Mouse (Mus musculus) MEL (cell line): ENCODE results near the gene Rbm45. TPM values are rescaled to one million over a fixed set of nuclear protein-coding genes. Genes with fewer than 3 reads are reported as not detected.

Source experiments
- DNase-seq: peaks from one replicate; pipeline ENCODE4 v3.0.0; 2011; ENCODE audit warnings: low read depth, low spot score
- H3K27ac ChIP-seq: 2 replicates; pipeline ENCODE4 v1.5.1; 2012; ENCODE audit warnings: low read depth, mild to moderate bottlenecking, control low read depth, low read length, moderate library complexity; ENCODE audit not compliant: control insufficient read depth
- H3K27me3 ChIP-seq, 2 experiments: fragments of 150-350 bp in 1 of 2; sonication (generic) in 1 of 2; 2 replicates each; pipeline ENCODE4 v1.6.1; 2012; ENCODE audit warnings: low read length in 2 of 2, mild to moderate bottlenecking in 2 of 2, improper control_type of control experiment in 1 of 2, moderate library complexity in 1 of 2; ENCODE audit not compliant: insufficient read depth in 2 of 2, control insufficient read depth in 1 of 2
- H3K36me3 ChIP-seq, 2 experiments: 2 replicates each; pipeline ENCODE4 v1.6.1; 2012 to 2014; ENCODE audit warnings: low read length in 2 of 2, improper control_type of control experiment in 1 of 2, inconsistent platforms in 1 of 2, mild to moderate bottlenecking in 1 of 2; ENCODE audit not compliant: insufficient read depth in 2 of 2, control insufficient read depth in 1 of 2
- H3K4me1 ChIP-seq, 2 experiments: fragments of 150-350 bp in 1 of 2; sonication (generic) in 1 of 2; 2 replicates each; pipeline ENCODE4 v1.6.1; 2012; ENCODE audit warnings: low read length in 2 of 2, improper control_type of control experiment in 1 of 2, mild to moderate bottlenecking in 1 of 2; ENCODE audit not compliant: insufficient read depth in 2 of 2, control insufficient read depth in 1 of 2
- H3K4me3 ChIP-seq, 2 experiments: fragments of 150-350 bp in 1 of 2; sonication (generic) in 1 of 2; 2 replicates each; pipeline ENCODE4 v1.5.1; 2012; ENCODE audit warnings: low read depth in 2 of 2, low read length in 2 of 2, mild to moderate bottlenecking in 2 of 2, moderate library complexity in 2 of 2, control low read depth in 1 of 2, improper control_type of control experiment in 1 of 2; ENCODE audit not compliant: control insufficient read depth in 1 of 2, insufficient read depth in 1 of 2
- H3K79me2 ChIP-seq: 2 replicates; pipeline ENCODE4 v1.6.1; 2012; ENCODE audit warnings: mild to moderate bottlenecking, low read length, moderate library complexity; ENCODE audit not compliant: control insufficient read depth, poor library complexity, insufficient read depth
- H3K9ac ChIP-seq: 2 replicates; pipeline ENCODE4 v1.6.1; 2012; ENCODE audit warnings: low read depth, mild to moderate bottlenecking, control low read depth, low read length, moderate library complexity; ENCODE audit not compliant: control insufficient read depth, poor library complexity, severe bottlenecking
- H3K9me3 ChIP-seq: fragments of 150-350 bp; sonication (generic); replicated peaks from 2 replicates; pipeline ENCODE4 v1.6.1; 2012; ENCODE audit warnings: mild to moderate bottlenecking, low read length, improper control_type of control experiment, moderate library complexity; ENCODE audit not compliant: insufficient read depth
- BHLHE40 ChIP-seq: IDR thresholded peaks from 2 replicates; pipeline ENCODE4 v1.6.1; 2012; ENCODE audit warnings: low read depth, mild to moderate bottlenecking, inconsistent platforms, low read length, improper control_type of control experiment, borderline replicate concordance
- CHD2 ChIP-seq: IDR thresholded peaks from 2 replicates; pipeline ENCODE4 v1.6.1; 2011; ENCODE audit warnings: low read length, improper control_type of control experiment
- CTCF ChIP-seq, 3 experiments: IDR thresholded peaks in 2 of 3; conservative IDR thresholded peaks in 1 of 3; 2 replicates each; pipeline ENCODE4 v1.5.1; 2011 to 2012; ENCODE audit warnings: low read length in 3 of 3, low read depth in 2 of 3, mild to moderate bottlenecking in 2 of 3, improper control_type of control experiment in 1 of 3, inconsistent platforms in 1 of 3, mixed read lengths in 1 of 3, moderate library complexity in 1 of 3; ENCODE audit not compliant: control insufficient read depth in 1 of 3, insufficient read depth in 1 of 3, poor library complexity in 1 of 3, severe bottlenecking in 1 of 3
- ETS1 ChIP-seq: IDR thresholded peaks from 2 replicates; pipeline ENCODE4 v1.6.1; 2012; ENCODE audit warnings: low read depth, mild to moderate bottlenecking, inconsistent platforms, low read length, improper control_type of control experiment, moderate library complexity
- GATA1 ChIP-seq: IDR thresholded peaks from 2 replicates; pipeline ENCODE4 v1.6.1; 2011; ENCODE audit warnings: low read depth, low read length, improper control_type of control experiment
- KAT2A ChIP-seq: conservative IDR thresholded peaks from 2 replicates; pipeline ENCODE4 v1.6.1; 2012; ENCODE audit warnings: low read depth, low read length, improper control_type of control experiment, inconsistent platforms
- MAFK ChIP-seq: IDR thresholded peaks from 2 replicates; pipeline ENCODE4 v1.6.1; 2011; ENCODE audit warnings: low read depth, mild to moderate bottlenecking, low read length, improper control_type of control experiment, borderline replicate concordance
- MXI1 ChIP-seq: IDR thresholded peaks from 2 replicates; pipeline ENCODE4 v1.6.1; 2011; ENCODE audit warnings: mild to moderate bottlenecking, low read depth, low read length, improper control_type of control experiment
- POLR2AphosphoS2 ChIP-seq: IDR thresholded peaks from 2 replicates; pipeline ENCODE4 v1.6.1; 2011; ENCODE audit warnings: low read length, improper control_type of control experiment
- RAD21 ChIP-seq: IDR thresholded peaks from 2 replicates; pipeline ENCODE4 v1.6.1; 2011; ENCODE audit warnings: mild to moderate bottlenecking, low read depth, low read length, improper control_type of control experiment
- SIN3A ChIP-seq: IDR thresholded peaks from 2 replicates; pipeline ENCODE4 v1.6.1; 2012; ENCODE audit warnings: low read length, improper control_type of control experiment, inconsistent platforms
- TAL1 ChIP-seq: IDR thresholded peaks from 2 replicates; pipeline ENCODE4 v1.6.1; 2012; ENCODE audit warnings: mild to moderate bottlenecking, inconsistent platforms, low read length, moderate library complexity, mixed read lengths
- TCF12 ChIP-seq: IDR thresholded peaks from 2 replicates; pipeline ENCODE4 v1.6.1; 2014; ENCODE audit warnings: low read depth, mild to moderate bottlenecking, inconsistent platforms, low read length, improper control_type of control experiment, moderate library complexity
- USF1 ChIP-seq: IDR thresholded peaks from 2 replicates; pipeline ENCODE4 v1.6.1; 2014; ENCODE audit warnings: low read depth, mild to moderate bottlenecking, inconsistent platforms, low read length, improper control_type of control experiment, moderate library complexity
- USF2 ChIP-seq, 2 experiments: IDR thresholded peaks; 2 replicates each; pipeline ENCODE4 v1.6.1; 2011 to 2012; ENCODE audit warnings: improper control_type of control experiment in 2 of 2, low read length in 2 of 2, borderline replicate concordance in 1 of 2, inconsistent platforms in 1 of 2, low read depth in 1 of 2, mild to moderate bottlenecking in 1 of 2; ENCODE audit not compliant: insufficient read depth in 1 of 2
- ZC3H11A ChIP-seq: IDR thresholded peaks from 2 replicates; pipeline ENCODE4 v1.6.1; 2012; ENCODE audit warnings: low read depth, mild to moderate bottlenecking, inconsistent platforms, low read length, improper control_type of control experiment
- ZNF384 ChIP-seq: IDR thresholded peaks from 2 replicates; pipeline ENCODE4 v1.6.1; 2012; ENCODE audit warnings: low read depth, mild to moderate bottlenecking, inconsistent platforms, low read length, improper control_type of control experiment
- polyA plus RNA-seq, 2 experiments: library from polyadenylated mRNA; stranded (reverse) in 1 of 2; unstranded in 1 of 2; fragments of >175 nt in 1 of 2; fragments of >200 nt in 1 of 2; gene quantifications; 2 replicates each; pipeline versions ENCODE4 v1.2.1 to v1.2.4; 2012; ENCODE audit warnings: low replicate concordance in 2 of 2, low read depth in 1 of 2; ENCODE audit not compliant: insufficient read length in 2 of 2, insufficient read depth in 1 of 2, missing spikeins in 1 of 2
- total RNA-seq: library from RNA; depleted of rRNA; stranded (reverse); fragments of 300-350 nt; gene quantifications from 2 replicates; pipeline ENCODE4 v1.2.3, GENCODE M21; 2012

Gene Rbm45
- total and polyA plus RNA-seq, 3 experiments: 38.8 to 39.4 TPM; not detected in 1

DNA sequence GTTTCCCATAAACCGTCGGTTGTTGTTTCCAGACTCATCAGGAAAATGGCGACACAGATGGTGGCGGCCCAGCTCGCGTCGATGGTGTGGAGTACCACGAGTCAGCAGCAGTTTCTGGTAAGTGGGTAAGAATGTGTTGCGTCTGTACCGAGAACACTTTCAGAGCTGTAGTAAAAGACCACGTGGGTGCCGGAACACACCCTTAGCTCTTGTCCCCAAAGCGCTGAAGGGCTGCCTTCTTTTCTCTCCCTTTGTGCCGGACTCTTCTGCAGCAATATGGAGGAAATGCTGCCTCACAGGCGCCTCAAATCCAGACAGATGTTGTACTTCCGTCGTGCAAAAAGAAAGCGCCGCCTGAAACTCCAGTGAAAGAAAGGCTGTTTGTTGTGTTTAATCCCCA is 8.9 kb downstream of the Rbm45 start:
- Histone ChIP-seq H3K27me3 (no peaks in the 10 kb centered on the region), H3K9me3 (no peaks in the 10 kb centered on the region), H3K79me2 (no peaks in the 10 kb centered on the region; the same call in 1 of the 2 replicates), H3K27ac (no peak overlapping the region), H3K9ac (no peak overlapping the region), H3K36me3 (peaks cover 0 to 20% of the 10 kb centered on the region in 2 experiments; a peak in 2 of 4 replicates), H3K4me3 (no peak overlapping the region), H3K4me1 (no peaks in the 10 kb centered on the region)
- DNase-seq: no peak
- TF ChIP-seq TCF12 (no peak), KAT2A (no peak), CTCF (IDR thresholded peaks at IDR 0.05 in 2 of 3, conservative IDR thresholded peaks at IDR 0.05 in 1 of 3; ENCODE audit: control insufficient read depth in 1 of 3, insufficient read depth in 1 of 3, low read depth in 2 of 3, low read length in 3 of 3, poor library complexity in 1 of 3, severe bottlenecking in 1 of 3) (no peak), RAD21 (no peak), TAL1 (no peak), ZC3H11A (no peak), USF1 (no peak), BHLHE40 (no peak), ZNF384 (no peak), USF2 (IDR thresholded peaks at IDR 0.05; ENCODE audit: borderline replicate concordance in 1 of 2, insufficient read depth in 1 of 2, low read depth in 1 of 2, low read length in 2 of 2) (no peak)

DNA sequence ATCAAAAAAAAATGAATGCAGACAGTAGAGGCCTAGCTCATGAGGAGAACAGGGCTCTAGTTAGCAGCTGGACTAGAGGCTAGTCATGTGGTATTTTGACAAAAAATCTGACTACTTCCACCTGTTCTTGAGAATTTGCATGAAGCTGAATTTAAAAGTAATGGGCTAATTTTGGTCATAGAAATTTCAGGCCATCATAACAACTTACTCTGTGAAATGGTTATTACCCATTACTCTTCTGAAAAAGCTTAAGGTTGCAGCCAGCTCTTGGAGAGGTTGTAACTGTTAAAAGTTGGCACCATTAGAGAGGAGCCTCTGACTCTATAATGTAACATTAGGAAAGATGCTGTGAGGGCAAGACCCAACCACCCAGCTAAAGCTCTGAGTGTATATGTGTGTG is 16.7 kb downstream of the Rbm45 start:
- TF ChIP-seq USF1: no peak
- TF ChIP-seq MXI1: no peak
- TF ChIP-seq MAFK: no peak
- no peak for TF ChIP-seq ETS1
- no peak for TF ChIP-seq RAD21
- TF ChIP-seq GATA1: no peak
- no peak for TF ChIP-seq POLR2AphosphoS2
- TF ChIP-seq CHD2: no peak
- TF ChIP-seq KAT2A: no peak
- no peak for TF ChIP-seq SIN3A
- Histone ChIP-seq H3K36me3 (peaks cover 0 to 11% of the 10 kb centered on the region in 2 experiments; a peak in 2 of 4 replicates), H3K9me3 (no peaks in the 10 kb centered on the region), H3K4me3 (no peak overlapping the region), H3K9ac (no peak overlapping the region), H3K79me2 (no peaks in the 10 kb centered on the region), H3K27ac (no peak overlapping the region), H3K27me3 (no peaks in the 10 kb centered on the region), H3K4me1 (no peaks in the 10 kb centered on the region)
- DNase-seq: no peak
